Mouse (Mus musculus): ENCODE measurements around the gene Mrpl20.

- TF ChIP-seq CTCF (IDR thresholded peaks at IDR 0.05; ENCODE audit: control insufficient read depth, insufficient read depth, low read length), result no peak
- TF ChIP-seq POLR2A (IDR thresholded peaks at IDR 0.05; ENCODE audit: borderline replicate concordance, control insufficient read depth, low read depth, low read length), result no peak
Measured at GRCm38 (mm10) chr4:155853421-155853820, 50.7 kb downstream of the Mrpl20 start.

Data from bone marrow, adult 2 months (tissue).